Mouse (Mus musculus) midbrain, postnatal 0 days (tissue): ENCODE measurements around the gene Ncam1. TPM values are rescaled to one million over a fixed set of nuclear protein-coding genes. Genes with fewer than 3 reads are reported as not detected.

Experiments used
- ATAC-seq: fragments of 200-750 bp; cut with Nextera tagmentation; 2 replicates; pipeline ENCODE4 v1.8.0; 2017; ENCODE audit warnings: moderate number of reproducible peaks, mild to moderate bottlenecking, moderate TSS enrichment, moderate library complexity; ENCODE audit not compliant: low FRiP score
- DNase-seq: peaks from one replicate; pipeline ENCODE4 v3.0.0-alpha.2; 2015; ENCODE audit warnings: low spot score
- H3K27ac ChIP-seq: fragments of 300-500 bp; sonication (generic); 2 replicates; pipeline ENCODE4 v1.5.1; 2014; ENCODE audit warnings: low read depth, mild to moderate bottlenecking, low read length, mixed read lengths
- H3K27me3 ChIP-seq: fragments of 300-500 bp; sonication (generic); 2 replicates; pipeline ENCODE4 v1.6.1; 2014; ENCODE audit warnings: low read length, control low read depth, mixed read lengths; ENCODE audit not compliant: insufficient read depth
- H3K36me3 ChIP-seq: fragments of 300-500 bp; sonication (generic); 2 replicates; pipeline ENCODE4 v1.6.1; 2014; ENCODE audit warnings: low read length, control low read depth, mixed read lengths; ENCODE audit not compliant: insufficient read depth
- H3K4me1 ChIP-seq: fragments of 300-500 bp; sonication (generic); 2 replicates; pipeline ENCODE4 v1.6.1; 2014; ENCODE audit warnings: mild to moderate bottlenecking, control low read depth, antibody characterized with exemption, low read length, mixed read lengths; ENCODE audit not compliant: insufficient read depth
- H3K4me2 ChIP-seq: fragments of 300-500 bp; sonication (generic); 2 replicates; pipeline ENCODE4 v1.6.1; 2014; ENCODE audit warnings: low read depth, mild to moderate bottlenecking, low read length, mixed read lengths; ENCODE audit not compliant: poor library complexity, severe bottlenecking
- H3K4me3 ChIP-seq: fragments of 300-500 bp; sonication (generic); 2 replicates; pipeline ENCODE4 v1.5.1; 2014; ENCODE audit warnings: low read depth, mild to moderate bottlenecking, low read length, moderate library complexity
- H3K9ac ChIP-seq: fragments of 300-500 bp; sonication (generic); replicated peaks from 2 replicates; pipeline ENCODE4 v1.6.1; 2014; ENCODE audit warnings: mild to moderate bottlenecking, low read length, moderate library complexity, mixed read lengths; ENCODE audit not compliant: poor library complexity, severe bottlenecking
- H3K9me3 ChIP-seq: fragments of 300-500 bp; sonication (generic); 2 replicates; pipeline ENCODE4 v1.6.1; 2016; ENCODE audit warnings: low read length, control low read depth
- CTCF ChIP-seq: IDR thresholded peaks from 2 replicates; pipeline ENCODE4 v1.5.1; 2016; ENCODE audit warnings: antibody characterized with exemption, mild to moderate bottlenecking
- WGBS: fragments of 180-500 bp; shearing (Covaris S2); extraction: QIAGEN DNeasy Blood & Tissue Kit; methylation state at CpG from one replicate; pipeline ENCODE4 v1.1.7; 2014; 5-methylcytosine and 5-hydroxymethylcytosine counted together
- polyA plus RNA-seq: library from polyadenylated mRNA; unstranded; fragments of >200 nt; fragmentation: Nextera tagmentation; extraction: Ambion mirVana; gene quantifications from 2 replicates; pipeline ENCODE4 v1.2.1, GENCODE M21; 2015
- total RNA-seq: library from RNA; depleted of rRNA; stranded (reverse); fragments of >200 nt; gene quantifications from 2 replicates; pipeline ENCODE4 v1.2.3, GENCODE M21; 2014

The Ncam1 gene
- total and polyA plus RNA-seq, 2 experiments from 2014 or later, result 603 to 685 TPM

- H3K4me3 ChIP-seq, result no peak overlapping the region
- no peak overlapping the region for H3K27ac ChIP-seq
- no peak for TF ChIP-seq CTCF
- H3K9ac ChIP-seq, result no peak overlapping the region
- H3K9me3 ChIP-seq, result no peaks in the 10 kb centered on the region
- DNase-seq (no peak), ATAC-seq (no peak)
- 76% methylated on average over 9 of the region's 9 CpGs for WGBS
- no peaks in the 10 kb centered on the region for H3K36me3 ChIP-seq
- H3K4me2 ChIP-seq, result no peak overlapping the region
- peaks cover 4% of the 10 kb centered on the region; the same call in 1 of the 2 replicates for H3K4me1 ChIP-seq
- no peaks in the 10 kb centered on the region; the same call in 1 of the 2 replicates for H3K27me3 ChIP-seq
Observed at GRCm38 (mm10) chr9:49486805-49487656, 311.7 kb downstream of the Ncam1 start.

GRCm38 (mm10) chr9:49485892-49486311 is 312.8 kb downstream of the Ncam1 start, which contains the start of gene Ttc12:
TSS of gene Ttc12 (minus strand) at chr9:49486225.
- Histone ChIP-seq H3K4me1 (peaks cover 4% of the 10 kb centered on the region; the same call in 1 of the 2 replicates), H3K4me2 (peak within 1 kb of the TSS; percentile 70), H3K36me3 (no peaks in the 10 kb centered on the region), H3K9me3 (no peaks in the 10 kb centered on the region), H3K27me3 (no peaks in the 10 kb centered on the region; the same call in 1 of the 2 replicates), H3K4me3 (peak within 1 kb of the TSS; percentile 41), H3K27ac (no peak within 1 kb of the TSS), H3K9ac (no peak within 1 kb of the TSS; the same call in 1 of the 2 replicates)
- peak; percentile 73 for ATAC-seq
- DNase-seq, result peak; percentile 71
- under 1% methylated on average over 18 of the region's 18 CpGs for WGBS
- TF ChIP-seq CTCF, result no peak

GRCm38 (mm10) chr9:49485250-49485891 is 313.4 kb downstream of the Ncam1 start:
- ATAC-seq, result no peak
- no peaks in the 10 kb centered on the region for H3K9me3 ChIP-seq
- H3K27ac ChIP-seq, result no peak overlapping the region
- H3K4me3 ChIP-seq, result peak overlapping the region; percentile 41
- no peaks in the 10 kb centered on the region for H3K36me3 ChIP-seq
- TF ChIP-seq CTCF, result peak; percentile 75
- 4% methylated on average over 21 of the region's 21 CpGs for WGBS
- H3K27me3 ChIP-seq, result no peaks in the 10 kb centered on the region; the same call in 1 of the 2 replicates
- no peak overlapping the region; the same call in 1 of the 2 replicates for H3K9ac ChIP-seq
- DNase-seq, result peak; percentile 62
- H3K4me2 ChIP-seq, result peak overlapping the region; percentile 70
- peaks cover 4% of the 10 kb centered on the region; the same call in 1 of the 2 replicates for H3K4me1 ChIP-seq

GRCm38 (mm10) chr9:49483316-49483715 is 315.4 kb downstream of the Ncam1 start:
- no peak overlapping the region for H3K4me2 ChIP-seq
- 39% methylated on average over 10 of the region's 10 CpGs for WGBS

GRCm38 (mm10) chr9:49472126-49472525 is 326.6 kb downstream of the Ncam1 start:
- H3K27ac ChIP-seq, result no peak overlapping the region
- DNase-seq, result no peak
- no peak overlapping the region for H3K4me2 ChIP-seq
- ATAC-seq, result no peak
- no peaks in the 10 kb centered on the region for H3K36me3 ChIP-seq
- H3K9ac ChIP-seq, result no peak overlapping the region
- no peak for TF ChIP-seq CTCF
- no peaks in the 10 kb centered on the region for H3K27me3 ChIP-seq
- no peaks in the 10 kb centered on the region for H3K4me1 ChIP-seq
- 75% methylated on average over 11 of the region's 11 CpGs for WGBS
- no peaks in the 10 kb centered on the region for H3K9me3 ChIP-seq
- no peak overlapping the region for H3K4me3 ChIP-seq

More at GRCm38 (mm10) chr9:49483316-49483715, 315.4 kb downstream of the Ncam1 start:
- Histone ChIP-seq H3K36me3 (no peaks in the 10 kb centered on the region), H3K9ac (no peak overlapping the region), H3K9me3 (no peaks in the 10 kb centered on the region), H3K4me1 (peaks cover 4% of the 10 kb centered on the region; the same call in 1 of the 2 replicates), H3K27ac (no peak overlapping the region), H3K4me3 (no peak overlapping the region), H3K27me3 (no peaks in the 10 kb centered on the region)
- DNase-seq (no peak), ATAC-seq (no peak)
- TF ChIP-seq CTCF, result no peak
